Mouse (Mus musculus): ENCODE measurements around the gene Btbd17. TPM values are rescaled to one million over a fixed set of nuclear protein-coding genes. Genes with fewer than 3 reads are reported as not detected.

The Btbd17 gene
- polyA plus RNA-seq, 1 experiment from 2014 or later = 33.6 TPM

DNA sequence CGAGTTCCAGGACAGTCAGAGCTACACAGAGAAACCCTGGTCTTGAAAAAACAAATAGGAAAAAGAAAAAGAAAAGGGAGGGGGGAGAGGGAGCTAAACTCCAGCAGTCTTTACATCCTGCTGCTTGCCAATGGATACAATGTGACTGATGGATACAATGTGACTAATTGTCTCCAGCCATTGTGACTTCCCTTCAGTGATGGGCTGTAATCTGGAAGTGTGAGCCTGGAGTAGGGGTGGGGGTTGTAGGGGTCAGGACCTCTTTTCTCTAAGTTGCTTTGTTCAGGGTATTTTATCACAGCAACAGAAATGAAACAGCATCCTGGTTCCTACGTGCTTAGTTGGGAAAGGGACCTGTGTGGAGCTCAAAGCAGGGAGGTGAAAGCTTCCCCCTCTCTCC is 23.4 kb upstream of the Btbd17 start:
- Histone ChIP-seq H3K27me3 (peaks cover 4% of the 10 kb centered on the region; the same call in 1 of the 2 replicates), H3K27ac (no peak overlapping the region), H3K4me2 (replicated peaks) (no peak overlapping the region), H3K4me1 (replicated peaks) (peaks cover 26% of the 10 kb centered on the region), H3K9me3 (no peaks in the 10 kb centered on the region), H3K9ac (replicated peaks) (no peak overlapping the region), H3K36me3 (no peaks in the 10 kb centered on the region), H3K4me3 (replicated peaks) (no peak overlapping the region)
- ATAC-seq = no peak
- WGBS = 18% methylated on average over 2 of the region's 2 CpGs

DNA sequence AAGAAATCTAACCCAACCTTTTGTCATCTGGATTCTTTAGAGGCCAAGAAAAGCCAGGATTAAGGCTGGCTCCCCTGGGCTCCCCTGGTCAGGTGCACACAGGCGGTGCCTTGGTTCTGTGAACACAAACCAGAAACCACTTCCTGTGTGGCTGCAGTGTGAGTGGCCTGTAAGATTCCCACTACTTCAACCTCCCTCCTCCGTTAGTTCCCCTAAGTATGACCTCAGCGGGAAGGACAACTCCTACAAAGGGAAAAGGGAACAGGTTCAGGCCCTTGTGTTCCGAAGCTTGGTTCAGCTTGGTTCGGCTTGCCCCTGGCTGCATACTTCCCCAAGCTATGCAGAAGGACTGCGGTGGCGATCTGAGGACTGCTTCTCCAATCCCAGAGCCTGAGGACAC is 22.4 kb upstream of the Btbd17 start:
- no peak overlapping the region for H3K4me2 ChIP-seq (replicated peaks)
- no peak overlapping the region for H3K4me3 ChIP-seq (replicated peaks)
- H3K27me3 ChIP-seq = peaks cover 4% of the 10 kb centered on the region; the same call in 1 of the 2 replicates
- H3K27ac ChIP-seq = no peak overlapping the region
- peaks cover 17% of the 10 kb centered on the region for H3K4me1 ChIP-seq (replicated peaks)
- H3K9me3 ChIP-seq = no peaks in the 10 kb centered on the region
- H3K36me3 ChIP-seq = no peaks in the 10 kb centered on the region
- no peak for ATAC-seq
- H3K9ac ChIP-seq (replicated peaks) = no peak overlapping the region
- 96% methylated on average over 7 of the region's 7 CpGs for WGBS

DNA sequence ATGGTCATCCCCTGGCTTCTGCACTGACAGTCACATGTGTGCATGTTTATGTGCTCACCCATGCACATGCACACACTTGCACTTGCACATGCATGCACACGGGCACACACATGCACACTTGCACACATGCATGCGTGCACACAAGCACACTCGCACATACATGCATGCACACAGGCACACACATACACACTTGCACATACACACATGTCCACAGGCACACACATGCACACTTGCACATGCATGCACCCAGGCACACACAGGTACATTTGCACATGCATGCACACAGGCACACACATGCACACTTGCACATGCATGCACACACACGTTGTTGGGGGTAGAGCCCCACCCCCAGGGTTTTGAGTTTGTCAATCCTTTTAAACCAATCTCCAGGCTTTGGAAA is 21.2 kb upstream of the Btbd17 start:
- H3K4me1 ChIP-seq (replicated peaks) = peaks cover 12% of the 10 kb centered on the region
- no peak overlapping the region for H3K27ac ChIP-seq
- H3K9ac ChIP-seq (replicated peaks) = no peak overlapping the region
- 92% methylated on average over 4 of the region's 4 CpGs for whole genome bisulfite sequencing
- no peaks in the 10 kb centered on the region for H3K36me3 ChIP-seq
- no peak overlapping the region for H3K4me3 ChIP-seq (replicated peaks)
- H3K27me3 ChIP-seq = no peaks in the 10 kb centered on the region
- H3K4me2 ChIP-seq (replicated peaks) = no peak overlapping the region
- no peak for ATAC-seq
- H3K9me3 ChIP-seq = no peaks in the 10 kb centered on the region

DNA sequence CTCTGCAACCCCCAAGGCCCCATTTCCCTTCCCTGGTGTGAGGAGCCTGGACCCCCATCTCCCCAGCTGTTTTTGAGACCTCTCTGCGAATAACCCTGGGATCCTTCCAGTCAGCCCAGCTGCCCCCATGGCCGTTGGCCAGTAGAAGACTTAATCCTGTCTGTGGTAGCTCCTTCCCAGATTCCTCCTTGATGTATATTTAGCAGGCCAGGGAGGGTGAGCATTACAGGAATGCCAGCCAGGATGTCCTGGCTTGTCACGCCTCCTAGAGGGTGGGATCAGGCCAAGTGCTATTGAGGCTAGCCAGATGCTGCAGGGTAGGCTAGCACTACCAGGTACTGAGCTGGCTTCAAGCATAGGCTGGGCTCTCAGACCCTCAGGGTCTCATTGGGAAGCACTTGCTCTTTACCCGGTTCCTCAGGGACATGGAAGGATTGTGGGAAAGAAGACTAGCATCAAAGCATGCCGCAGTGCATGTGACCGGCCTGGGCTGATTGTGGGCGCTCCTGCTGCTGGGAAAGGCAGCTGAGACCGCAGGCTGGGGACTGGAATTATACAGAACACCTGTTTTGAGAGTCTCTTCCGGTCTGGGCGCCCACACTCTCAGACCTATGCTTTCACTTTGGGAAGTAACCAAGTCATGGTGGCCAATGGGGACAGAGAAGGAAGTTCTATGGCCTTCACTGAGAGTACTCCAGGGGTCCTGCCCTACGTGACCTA is 19.3 kb upstream of the Btbd17 start:
- no peaks in the 10 kb centered on the region for H3K27me3 ChIP-seq
- no peaks in the 10 kb centered on the region for H3K9me3 ChIP-seq
- H3K4me3 ChIP-seq (replicated peaks) = no peak overlapping the region
- H3K4me1 ChIP-seq (replicated peaks) = peaks cover 15% of the 10 kb centered on the region
- WGBS = 78% methylated on average over 11 of the region's 11 CpGs
- no peak overlapping the region for H3K27ac ChIP-seq
- H3K36me3 ChIP-seq = no peaks in the 10 kb centered on the region
- ATAC-seq = no peak
- H3K4me2 ChIP-seq (replicated peaks) = no peak overlapping the region
- no peak overlapping the region for H3K9ac ChIP-seq (replicated peaks)

DNA sequence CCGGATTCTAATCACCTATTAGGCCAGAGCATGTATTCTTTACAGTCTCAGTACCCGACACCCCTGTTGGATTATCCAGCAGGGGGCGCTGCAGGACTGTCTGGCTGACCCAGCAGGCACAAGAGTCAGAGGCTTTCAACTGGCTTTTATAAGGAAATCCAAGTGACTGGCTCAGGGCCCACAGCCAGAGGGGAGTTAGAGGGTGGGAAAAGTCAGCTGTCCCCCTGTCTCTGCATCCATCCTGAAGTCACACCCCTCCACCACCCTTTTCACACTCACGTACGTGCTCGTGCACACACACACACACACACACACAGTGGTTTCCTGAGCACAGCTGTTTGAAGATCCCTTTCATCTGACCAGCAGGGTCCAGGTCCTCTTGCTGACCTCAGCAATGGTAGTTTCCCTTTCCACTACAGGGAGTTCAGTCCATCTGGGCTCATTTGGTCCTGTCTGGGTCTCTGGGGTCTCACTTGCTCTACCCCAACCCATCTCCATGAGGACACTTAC is 17.0 kb upstream of the Btbd17 start:
- H3K9me3 ChIP-seq = no peaks in the 10 kb centered on the region
- no peak overlapping the region for H3K4me2 ChIP-seq (replicated peaks)
- no peaks in the 10 kb centered on the region for H3K36me3 ChIP-seq
- H3K9ac ChIP-seq (replicated peaks) = no peak overlapping the region
- ATAC-seq = peak; percentile 63
- WGBS = 19% methylated on average over 6 of the region's 6 CpGs
- no peak overlapping the region for H3K4me3 ChIP-seq (replicated peaks)
- no peaks in the 10 kb centered on the region for H3K27me3 ChIP-seq
- H3K27ac ChIP-seq = no peak overlapping the region
- peaks cover 6% of the 10 kb centered on the region; the same call in 1 of the 2 replicates for H3K4me1 ChIP-seq (replicated peaks)

DNA sequence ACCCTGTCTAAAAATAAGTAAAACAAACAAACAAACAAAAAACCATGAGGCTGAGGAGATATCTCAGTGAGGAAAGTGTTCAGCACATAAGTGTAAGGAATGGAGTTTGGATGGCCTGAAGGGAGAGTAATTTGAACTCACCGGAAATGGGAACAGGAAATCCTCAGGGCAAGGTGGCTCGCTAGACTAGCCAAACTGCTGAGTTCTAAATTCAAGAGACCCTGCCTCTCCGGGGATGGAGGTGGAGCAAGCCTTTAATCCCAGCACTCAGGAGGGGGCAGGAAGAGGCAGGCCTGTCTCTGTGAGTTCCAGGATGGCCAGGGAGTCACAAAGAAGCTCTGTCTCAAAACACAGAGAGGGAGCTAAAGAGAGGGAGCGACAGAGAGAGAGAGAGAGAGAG is 14.6 kb upstream of the Btbd17 start:
- ATAC-seq = no peak
- H3K27me3 ChIP-seq = no peaks in the 10 kb centered on the region
- H3K4me1 ChIP-seq (replicated peaks) = peaks cover 18% of the 10 kb centered on the region
- H3K9ac ChIP-seq (replicated peaks) = no peak overlapping the region
- H3K9me3 ChIP-seq = no peaks in the 10 kb centered on the region
- no peak overlapping the region for H3K4me2 ChIP-seq (replicated peaks)
- H3K27ac ChIP-seq = no peak overlapping the region
- no peaks in the 10 kb centered on the region for H3K36me3 ChIP-seq
- 32% methylated on average over 4 of the region's 4 CpGs for WGBS
- no peak overlapping the region for H3K4me3 ChIP-seq (replicated peaks)

DNA sequence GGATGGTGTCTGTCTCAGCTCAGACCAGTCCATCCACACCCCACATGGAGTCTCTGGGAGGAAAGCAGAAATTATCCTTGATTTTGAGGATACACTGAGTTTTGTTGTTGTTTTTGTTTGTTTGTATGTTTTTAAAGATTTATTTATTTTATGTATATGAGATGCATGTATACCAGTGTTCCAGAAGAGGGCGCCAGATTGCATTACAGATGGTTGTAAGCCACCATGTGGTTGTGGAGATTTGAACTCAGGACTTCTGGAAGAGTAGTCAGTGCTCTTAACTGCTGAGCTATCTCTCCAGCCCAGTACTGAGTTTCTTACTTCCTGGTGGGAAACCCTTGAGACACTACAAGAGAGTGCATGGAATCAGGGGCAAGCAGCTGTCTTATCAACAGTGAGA is 13.6 kb upstream of the Btbd17 start:
- H3K27me3 ChIP-seq = no peaks in the 10 kb centered on the region
- no peak overlapping the region for H3K4me2 ChIP-seq (replicated peaks)
- H3K9ac ChIP-seq (replicated peaks) = no peak overlapping the region
- no peaks in the 10 kb centered on the region for H3K36me3 ChIP-seq
- H3K4me1 ChIP-seq (replicated peaks) = peaks cover 20% of the 10 kb centered on the region
- no peak overlapping the region for H3K4me3 ChIP-seq (replicated peaks)
- no peaks in the 10 kb centered on the region for H3K9me3 ChIP-seq
- no peak for ATAC-seq
- H3K27ac ChIP-seq = no peak overlapping the region
- 80% methylated on average over 1 of the region's 1 CpGs for WGBS

DNA sequence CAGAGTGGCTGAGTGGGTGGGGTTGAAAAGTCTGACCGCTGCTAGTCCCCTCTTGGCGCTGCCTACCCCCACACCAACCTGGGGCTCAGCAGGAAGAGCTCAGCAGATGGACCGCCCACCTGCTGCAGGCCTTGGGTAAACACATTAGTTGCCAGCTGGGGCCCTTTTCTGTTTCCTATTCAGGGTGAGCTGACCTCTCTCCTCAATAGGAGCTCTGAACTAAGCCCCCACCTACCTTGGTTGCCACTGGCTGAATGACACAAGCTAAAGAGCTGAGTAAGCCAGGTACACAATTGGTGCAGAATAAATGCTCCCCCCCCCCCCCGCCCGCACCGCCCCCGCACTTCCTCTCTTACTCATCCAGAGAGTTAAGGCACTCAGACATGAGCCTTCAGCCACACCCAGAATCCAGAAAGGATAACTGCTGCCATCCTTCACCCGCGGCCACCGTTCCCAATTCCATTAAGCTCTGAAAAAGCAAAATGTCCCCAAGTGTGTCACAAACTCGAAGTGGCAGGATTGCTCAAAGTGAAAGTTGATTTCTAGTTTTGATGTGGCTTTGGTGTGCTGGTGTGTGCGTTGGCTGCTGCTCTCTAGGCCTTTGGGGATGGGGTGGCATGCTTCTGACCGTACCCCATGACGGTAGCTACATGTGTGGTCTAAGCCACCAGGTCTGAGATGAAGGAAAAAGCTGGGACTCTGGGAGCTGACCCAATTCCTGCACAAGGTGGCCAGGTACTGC is 12.1 kb upstream of the Btbd17 start:
- Histone ChIP-seq H3K27ac (no peak overlapping the region), H3K27me3 (no peaks in the 10 kb centered on the region)
- WGBS = 24% methylated on average over 13 of the region's 14 CpGs

DNA sequence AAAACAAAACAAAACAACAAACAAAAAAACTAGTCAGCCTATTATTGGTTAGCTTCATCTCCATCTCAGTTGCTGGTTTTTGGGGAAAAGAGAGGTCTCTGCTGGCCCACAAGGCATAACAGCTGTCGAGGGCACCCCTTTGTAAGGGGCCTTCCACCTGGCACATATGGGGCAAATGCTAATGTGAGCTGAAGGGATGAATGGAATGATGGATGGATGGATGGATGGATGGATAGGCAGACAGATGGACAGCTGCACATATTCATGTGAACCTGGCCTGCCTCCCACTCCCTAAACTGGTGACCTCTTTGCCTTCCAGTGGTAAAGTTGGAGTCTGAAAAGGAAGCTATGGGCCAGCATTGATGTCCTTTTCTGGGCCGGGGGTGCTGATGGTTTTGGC is 11.3 kb upstream of the Btbd17 start:
- Histone ChIP-seq H3K4me1 (replicated peaks) (peaks cover 37% of the 10 kb centered on the region), H3K4me3 (replicated peaks) (no peak overlapping the region), H3K9me3 (no peaks in the 10 kb centered on the region), H3K27ac (no peak overlapping the region), H3K4me2 (replicated peaks) (no peak overlapping the region), H3K36me3 (no peaks in the 10 kb centered on the region), H3K9ac (replicated peaks) (no peak overlapping the region), H3K27me3 (no peaks in the 10 kb centered on the region)
- 50% methylated on average over 2 of the region's 2 CpGs for WGBS
- no peak for ATAC-seq

More for the DNA sequence above, 12.1 kb upstream of the Btbd17 start:
- Histone ChIP-seq H3K4me1 (replicated peaks) (peaks cover 34% of the 10 kb centered on the region), H3K36me3 (no peaks in the 10 kb centered on the region), H3K4me3 (replicated peaks) (no peak overlapping the region), H3K4me2 (replicated peaks) (no peak overlapping the region), H3K9ac (replicated peaks) (no peak overlapping the region), H3K9me3 (no peaks in the 10 kb centered on the region)
- peak; percentile 31; the same call in 1 of the 2 replicates for ATAC-seq

DNA sequence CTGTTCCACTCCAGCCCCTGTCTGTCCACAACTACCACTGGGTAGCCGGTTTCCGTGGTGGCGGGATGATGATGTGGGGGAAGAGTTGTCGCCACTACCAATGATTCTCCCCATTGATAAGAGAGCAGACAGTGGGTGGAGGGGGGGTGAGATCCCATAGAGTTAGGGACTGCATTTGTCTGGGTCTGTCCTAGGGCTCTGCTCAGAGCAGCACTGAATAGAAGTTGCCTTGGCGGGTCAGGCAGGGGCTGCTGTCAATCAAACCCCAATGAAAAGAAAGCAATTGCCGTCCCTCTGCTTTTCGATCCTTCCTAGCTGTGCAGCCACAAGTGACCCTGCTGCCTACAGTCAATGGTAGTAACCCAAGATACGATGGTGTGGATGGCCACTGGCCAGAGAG is 8.2 kb upstream of the Btbd17 start:
- no peak for ATAC-seq
- no peaks in the 10 kb centered on the region for H3K36me3 ChIP-seq
- no peak overlapping the region for H3K9ac ChIP-seq (replicated peaks)
- H3K9me3 ChIP-seq = no peaks in the 10 kb centered on the region
- WGBS = 19% methylated on average over 8 of the region's 8 CpGs
- H3K27ac ChIP-seq = no peak overlapping the region
- H3K27me3 ChIP-seq = no peaks in the 10 kb centered on the region
- H3K4me1 ChIP-seq (replicated peaks) = peaks cover 34% of the 10 kb centered on the region
- H3K4me2 ChIP-seq (replicated peaks) = no peak overlapping the region
- H3K4me3 ChIP-seq (replicated peaks) = no peak overlapping the region

DNA sequence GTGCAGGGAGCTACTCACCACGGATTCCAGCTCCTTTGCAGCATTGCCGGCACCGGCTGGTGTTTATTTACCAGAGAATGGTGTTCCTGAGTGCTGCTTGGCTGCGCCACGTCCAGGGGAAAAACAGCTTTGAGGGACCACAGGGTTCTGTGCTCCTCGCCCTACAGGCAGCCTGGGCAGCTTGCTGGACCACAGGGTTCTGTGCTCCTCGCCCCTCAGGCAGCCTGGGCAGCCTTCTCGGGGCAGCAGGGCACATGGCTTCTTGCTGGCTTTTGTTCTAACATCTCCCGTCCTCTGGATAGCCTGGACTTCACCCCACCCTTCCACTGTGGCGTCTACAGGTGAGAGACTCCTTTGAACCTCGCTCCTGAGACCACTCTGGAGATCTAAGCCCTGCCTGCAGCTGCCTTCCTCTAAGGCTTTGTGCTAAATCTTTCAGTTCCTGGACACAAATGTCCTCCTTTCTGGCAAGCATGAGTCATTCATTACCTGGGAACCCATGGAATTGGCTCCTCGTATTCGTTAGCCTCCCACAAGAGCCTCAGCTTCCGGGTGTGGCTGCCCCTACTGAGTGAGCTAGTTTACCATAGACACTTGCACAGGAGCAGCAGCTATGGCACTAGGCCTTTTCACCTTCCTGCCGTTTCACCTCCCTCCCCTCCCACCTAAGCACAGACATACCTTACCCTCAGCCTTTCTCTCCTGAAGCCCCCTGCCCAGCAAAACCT is 7.0 kb upstream of the Btbd17 start:
- H3K9me3 ChIP-seq = no peaks in the 10 kb centered on the region
- WGBS = 61% methylated on average over 15 of the region's 15 CpGs
- no peaks in the 10 kb centered on the region for H3K27me3 ChIP-seq
- H3K36me3 ChIP-seq = no peaks in the 10 kb centered on the region
- H3K9ac ChIP-seq (replicated peaks) = no peak overlapping the region
- no peak overlapping the region for H3K27ac ChIP-seq
- ATAC-seq = no peak
- peaks cover 34% of the 10 kb centered on the region for H3K4me1 ChIP-seq (replicated peaks)
- H3K4me3 ChIP-seq (replicated peaks) = no peak overlapping the region
- no peak overlapping the region for H3K4me2 ChIP-seq (replicated peaks)

DNA sequence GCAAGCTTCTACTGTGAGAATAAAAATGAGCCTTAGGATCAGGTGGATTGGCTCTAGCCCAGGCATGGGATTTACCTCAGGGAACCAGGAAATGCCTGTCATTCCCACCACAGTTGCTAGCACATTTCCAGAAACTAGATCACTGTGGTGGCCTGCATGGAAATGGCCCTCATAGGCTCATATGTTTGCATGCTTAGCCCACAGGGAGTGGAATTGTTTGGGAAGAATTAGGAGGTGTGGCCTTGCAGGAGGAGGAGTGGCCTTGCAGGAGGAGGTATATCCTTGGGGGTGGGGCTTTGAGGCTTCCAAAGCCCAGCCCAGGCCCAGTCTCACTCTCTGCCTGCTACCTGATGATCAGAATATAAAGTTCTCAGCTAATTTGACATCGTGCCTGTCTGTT is 6.2 kb upstream of the Btbd17 start:
- H3K4me2 ChIP-seq (replicated peaks) = no peak overlapping the region
- 100% methylated on average over 1 of the region's 1 CpGs for WGBS
- peaks cover 32% of the 10 kb centered on the region for H3K4me1 ChIP-seq (replicated peaks)
- ATAC-seq = no peak
- H3K36me3 ChIP-seq = no peaks in the 10 kb centered on the region
- no peaks in the 10 kb centered on the region for H3K27me3 ChIP-seq
- no peaks in the 10 kb centered on the region for H3K9me3 ChIP-seq
- H3K4me3 ChIP-seq (replicated peaks) = no peak overlapping the region
- H3K9ac ChIP-seq (replicated peaks) = no peak overlapping the region
- H3K27ac ChIP-seq = no peak overlapping the region
